Mouse (Mus musculus) fat pad, adult 2 months (tissue): ENCODE measurements around the gene Trim23.
"Not testable (repeated sequence)": the region's sequence is repeated elsewhere in the genome, so short reads cannot be mapped to it uniquely, and the experiment has no call there.

ENCODE experiments used
- DNase-seq: peaks from one replicate; pipeline ENCODE4 v3.0.0-alpha.2; 2011; ENCODE audit warnings: low read depth, low spot score; ENCODE audit errors: extremely low read depth

Gene Trim23

GRCm38 (mm10) chr13:104178650-104179121 is at the start of gene Trim23:
Gene Trim23 (plus strand): TSS chr13:104178797.
- DNase-seq, result peak; percentile 78

DNA sequence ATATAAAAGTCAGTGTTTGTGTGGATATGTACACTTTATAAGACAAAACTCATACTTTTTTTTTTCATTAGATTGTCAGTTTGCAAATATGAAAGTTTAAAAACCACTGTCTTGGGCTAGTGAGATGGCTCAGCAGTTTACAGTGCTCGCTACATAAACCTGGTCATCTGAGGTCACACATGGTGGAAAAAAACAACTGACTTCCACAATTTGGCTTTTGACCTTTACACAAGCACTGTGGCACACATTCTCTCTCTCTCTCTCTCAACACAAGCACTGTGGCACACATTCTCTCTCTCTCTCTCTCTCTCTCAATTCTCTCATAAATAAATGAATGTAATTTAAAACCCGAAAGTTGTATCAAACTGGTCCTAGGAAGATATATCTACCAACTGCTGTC is 46.0 kb upstream of the Trim23 start:
- no peak for DNase-seq

DNA sequence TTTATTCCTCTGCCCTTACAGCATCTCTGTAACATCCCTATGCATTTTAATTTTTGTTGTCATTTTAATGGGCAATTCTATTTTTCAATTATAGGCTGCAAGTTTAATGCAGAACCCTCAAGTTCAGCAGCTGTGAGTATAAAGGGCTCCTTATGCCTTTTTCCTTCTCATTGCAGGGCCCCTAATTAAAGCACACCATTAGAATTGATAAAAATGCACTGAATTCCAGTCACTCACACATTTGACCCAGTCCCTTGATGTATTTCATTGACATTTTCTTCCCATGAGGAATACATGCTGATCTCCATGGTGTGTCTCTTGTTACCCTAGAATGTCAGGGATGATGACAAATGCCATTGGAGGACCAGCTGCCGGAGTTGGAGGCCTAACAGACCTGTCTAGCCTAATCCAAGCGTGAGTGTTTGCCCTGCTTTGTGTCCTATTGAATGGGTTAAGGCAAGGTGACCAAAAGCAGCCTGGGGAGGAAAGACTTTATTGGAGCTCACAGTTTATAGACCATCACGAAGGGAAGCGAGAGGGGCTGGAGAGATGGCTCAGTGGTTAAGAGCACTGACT is 44.0 kb upstream of the Trim23 start:
- no peak for DNase-seq

DNA sequence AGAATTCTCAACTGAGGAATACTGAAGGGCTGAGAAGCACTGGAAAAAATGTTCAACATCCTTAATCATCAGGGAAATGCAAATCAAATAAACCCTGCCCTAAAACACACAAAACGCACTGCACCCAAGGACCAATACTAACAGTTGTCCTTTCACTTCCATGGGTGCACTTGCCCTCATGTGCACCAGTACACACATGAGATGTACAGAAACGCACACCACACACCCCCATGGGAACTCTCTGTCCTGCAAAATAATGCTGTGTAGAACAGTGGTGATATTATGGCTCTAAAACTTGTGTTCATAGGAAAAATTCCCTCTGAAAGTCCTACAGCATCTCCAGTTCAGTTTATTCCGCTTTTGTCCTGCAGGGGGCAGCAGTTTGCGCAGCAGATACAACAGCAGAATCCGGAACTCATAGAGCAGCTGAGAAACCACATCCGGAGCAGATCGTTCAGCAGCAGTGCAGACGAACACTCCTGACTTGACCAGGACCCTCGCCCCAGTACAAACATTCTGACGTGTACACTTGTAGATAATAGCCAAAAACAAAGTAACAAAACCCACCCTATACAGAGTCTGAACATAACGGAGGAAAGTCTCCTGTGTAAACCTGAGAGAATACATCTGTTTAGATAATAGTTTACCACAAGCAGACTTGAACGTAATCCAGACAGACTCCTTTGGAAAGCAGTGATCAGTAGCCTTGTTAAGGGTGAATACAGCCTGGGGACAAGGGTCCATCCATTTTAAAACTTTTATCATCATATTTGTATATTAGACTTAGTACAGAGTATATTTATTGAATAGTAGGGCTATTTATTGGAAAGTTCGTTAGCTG is 39.0 kb upstream of the Trim23 start:
- no peak for DNase-seq

GRCm38 (mm10) chr13:104144871-104145270 is 33.7 kb upstream of the Trim23 start:
- DNase-seq, result no peak

DNA sequence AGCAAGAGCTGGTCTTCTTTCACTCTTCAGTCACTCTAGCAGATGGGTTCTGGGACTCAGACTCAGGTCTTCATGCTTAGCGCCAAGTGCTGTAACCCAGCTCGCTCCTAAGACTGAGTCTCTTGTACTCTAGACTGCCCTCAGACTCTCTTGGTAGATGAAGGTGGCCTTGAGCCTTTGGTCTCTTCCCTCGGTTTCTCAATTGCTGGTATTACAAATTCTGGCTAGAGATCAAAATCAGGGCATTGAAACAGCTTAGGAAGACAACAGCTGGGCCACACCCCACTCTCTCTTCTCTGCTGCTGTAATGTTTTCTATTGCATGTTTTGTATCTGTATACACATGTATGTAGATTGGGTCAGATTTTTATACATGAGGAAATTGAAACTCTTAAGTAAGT is 33.0 kb upstream of the Trim23 start:
- peak; percentile 52 for DNase-seq

DNA sequence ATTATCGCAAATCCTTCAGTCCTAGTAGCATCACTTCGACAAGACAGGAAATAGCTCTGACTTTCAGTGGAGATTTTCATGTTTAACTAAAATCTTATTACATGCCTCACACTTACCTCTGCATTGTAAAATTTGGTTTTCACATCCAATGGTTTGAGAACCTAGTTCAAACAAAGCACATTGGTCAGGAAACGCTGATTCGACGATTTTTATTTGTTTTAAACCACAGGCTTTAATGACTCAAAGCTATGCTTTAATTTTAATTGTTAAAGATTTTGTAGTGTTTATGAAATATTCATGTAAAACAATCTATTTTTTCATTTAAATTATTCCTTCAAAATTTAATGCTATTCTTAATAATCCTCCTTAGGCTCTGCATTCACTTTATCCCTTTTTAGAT is 24.4 kb upstream of the Trim23 start:
- DNase-seq, result no peak

DNA sequence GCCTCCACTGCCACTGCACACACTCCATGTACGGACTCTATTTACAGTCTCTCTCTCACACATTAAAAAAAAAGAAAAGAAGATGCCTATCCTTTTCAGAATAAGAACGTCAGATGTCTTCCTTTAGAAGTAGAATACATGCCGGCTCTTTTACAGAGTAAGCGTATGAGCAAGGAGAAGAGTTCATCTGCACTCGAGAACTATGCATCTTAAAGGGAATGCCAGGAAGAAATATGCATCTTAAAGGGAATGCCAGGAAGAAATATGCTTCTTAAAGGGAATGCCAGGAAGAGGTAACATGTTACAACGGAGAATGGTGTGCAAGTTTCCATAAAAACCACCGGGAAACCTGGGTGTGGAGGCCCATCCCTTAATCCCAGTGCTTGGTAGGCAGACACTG is 23.5 kb upstream of the Trim23 start:
- no peak for DNase-seq

DNA sequence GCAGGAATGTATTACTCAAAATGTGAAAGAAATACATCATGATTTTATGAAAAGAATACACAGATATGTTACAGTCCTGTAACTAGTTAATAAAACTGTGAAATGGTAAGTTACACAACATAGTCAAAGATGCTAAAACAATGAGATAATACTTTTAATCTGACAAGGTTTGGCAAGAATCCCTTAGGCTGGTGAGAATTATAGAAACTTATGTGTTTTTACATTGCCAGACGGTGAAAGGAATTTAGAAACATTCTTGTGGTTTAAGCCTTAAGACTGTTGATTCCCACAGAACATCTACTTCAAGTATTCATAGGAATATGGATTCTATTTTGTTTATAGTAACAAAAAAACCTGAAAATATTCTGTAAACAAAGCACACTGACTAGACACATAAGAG is 22.9 kb upstream of the Trim23 start:
- DNase-seq, result no peak

DNA sequence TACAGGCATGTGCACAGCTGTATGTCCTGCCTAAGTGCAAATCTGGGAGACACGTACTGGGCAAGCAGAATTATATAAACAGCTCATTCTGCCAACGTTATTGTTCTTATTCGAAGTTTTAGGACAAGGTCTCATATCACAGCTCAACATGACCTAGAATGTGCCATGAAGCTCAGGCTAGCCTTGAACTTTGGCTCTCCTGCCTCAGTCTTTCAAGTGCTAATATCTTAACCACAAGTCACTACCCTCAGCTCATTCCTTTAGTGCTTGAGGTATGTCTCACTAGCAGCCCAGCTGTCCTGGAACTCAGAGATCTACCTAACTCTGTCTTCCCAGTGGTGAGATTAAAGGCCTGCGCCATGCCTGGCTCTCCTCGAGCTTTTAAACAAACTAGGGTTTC is 6.9 kb upstream of the Trim23 start:
- DNase-seq, result no peak

- no peak for DNase-seq
Observed at GRCm38 (mm10) chr13:104172498-104172897, 6.1 kb upstream of the Trim23 start.

- DNase-seq, result no peak
Observed at GRCm38 (mm10) chr13:104176874-104177273, 1.7 kb upstream of the Trim23 start.

DNA sequence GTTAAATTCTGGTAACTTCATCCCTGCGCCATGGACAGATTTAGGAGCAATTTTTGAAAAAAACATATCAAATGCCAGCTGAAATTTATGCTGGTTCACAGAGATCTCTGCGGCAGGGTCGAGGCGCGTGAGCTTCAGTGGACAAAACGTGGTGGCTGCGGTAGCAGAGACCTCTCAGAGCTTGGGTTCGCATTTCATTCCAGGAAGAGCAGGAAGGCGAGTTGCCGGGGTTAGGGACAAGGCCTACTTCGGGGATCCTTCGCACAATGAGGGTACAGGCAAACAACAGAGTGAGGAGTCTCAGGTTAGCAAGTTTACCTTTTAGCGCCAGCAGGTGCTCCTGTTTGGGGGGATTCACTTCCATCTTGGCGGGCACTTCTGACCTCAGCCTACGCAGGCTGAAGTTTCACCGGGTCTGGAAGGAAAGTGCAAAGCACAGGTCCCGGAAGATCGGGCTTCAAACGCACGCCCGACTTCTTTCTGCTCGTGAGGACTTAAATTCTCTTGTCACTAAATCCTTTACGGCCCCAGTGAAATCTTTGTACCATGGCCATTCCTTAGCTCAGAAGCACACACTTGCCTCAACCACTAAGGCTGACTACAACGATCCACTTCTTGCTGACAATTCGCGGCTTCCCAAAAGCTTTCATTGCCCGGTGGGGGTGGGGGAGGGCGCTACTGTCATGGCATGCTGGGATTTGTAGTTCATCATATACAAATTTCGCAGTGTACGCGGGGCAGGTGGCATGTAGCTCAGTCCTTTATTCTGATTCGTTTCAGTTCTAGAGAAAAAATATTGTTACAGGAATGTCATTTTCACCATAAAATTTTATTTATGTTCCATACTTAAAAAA is 574 bp upstream of the Trim23 start, which contains the start of gene Trappc13:
Gene Trappc13 (minus strand): TSS at position 674 of the 854 bp plus-strand sequence.
- DNase-seq, result no peak

- DNase-seq, result no peak
Observed at GRCm38 (mm10) chr13:104179176-104179888, 735 bp downstream of the Trim23 start.

GRCm38 (mm10) chr13:104187357-104187756 is 8.8 kb downstream of the Trim23 start:
- no peak for DNase-seq

- not testable (repeated sequence) for DNase-seq
Observed at GRCm38 (mm10) chr13:104195891-104196290, 17.3 kb downstream of the Trim23 start.

DNA sequence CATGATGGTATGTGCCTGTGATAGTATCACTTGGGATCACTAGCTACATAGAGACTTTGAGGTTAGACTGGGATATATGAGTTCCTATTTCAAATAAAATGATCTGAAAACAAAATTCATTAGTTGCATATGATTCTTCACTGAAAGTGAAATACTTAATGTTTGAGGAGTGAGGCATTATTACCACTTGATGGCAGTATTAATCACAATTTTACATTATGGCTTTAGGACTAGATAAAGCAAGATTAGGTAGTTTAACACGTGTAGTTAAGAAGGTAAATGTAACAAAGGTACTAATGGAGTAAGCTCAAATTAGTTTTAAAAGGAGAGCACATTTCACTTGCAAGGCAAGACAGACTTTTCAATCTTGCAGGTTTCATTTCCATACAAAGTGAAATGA is 25.7 kb downstream of the Trim23 start:
- DNase-seq, result no peak

- DNase-seq, result no peak
Observed at GRCm38 (mm10) chr13:104227478-104227877, 48.9 kb downstream of the Trim23 start.

- DNase-seq, result peak; percentile 50
Observed at GRCm38 (mm10) chr13:104228384-104229066, 49.9 kb downstream of the Trim23 start, which contains the start of the genes Cenpk and Ppwd1. Gene Cenpk (plus strand): TSS chr13:104228611. Gene Ppwd1 (minus strand): TSS chr13:104228843.

DNA sequence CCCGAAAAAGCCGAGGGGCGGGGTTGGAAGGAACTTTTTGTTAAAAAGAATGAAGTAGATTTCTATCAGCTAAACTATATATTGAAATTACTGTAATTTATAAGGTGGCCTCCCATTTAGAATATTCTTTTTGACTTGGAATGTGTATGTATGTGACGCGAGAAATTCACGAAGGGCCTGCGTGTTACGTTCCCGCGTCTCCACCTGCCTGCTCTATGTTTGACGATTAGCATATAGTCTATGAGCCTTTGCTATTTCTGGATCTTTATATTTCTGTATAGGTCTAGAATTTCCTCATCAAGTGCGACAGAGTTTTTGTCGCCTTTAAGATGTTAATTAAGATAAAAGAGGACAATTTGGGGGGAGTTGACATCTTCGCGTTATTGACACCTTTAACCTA is 50.6 kb downstream of the Trim23 start:
- no peak for DNase-seq
